Mouse (Mus musculus) B cell, adult 2 months (primary cell): ENCODE measurements around the gene Zdhhc24.
A peak's percentile ranks its signal among the peaks of the same experiment; 100 is the strongest.
"Not testable (repeated sequence)": the region's sequence is repeated elsewhere in the genome, so short reads cannot be mapped to it uniquely, and the experiment has no call there.

Experiments used
- DNase-seq, 2 experiments: peaks; one replicate each; pipeline ENCODE4 v3.0.0; 2022

The Zdhhc24 gene

DNA sequence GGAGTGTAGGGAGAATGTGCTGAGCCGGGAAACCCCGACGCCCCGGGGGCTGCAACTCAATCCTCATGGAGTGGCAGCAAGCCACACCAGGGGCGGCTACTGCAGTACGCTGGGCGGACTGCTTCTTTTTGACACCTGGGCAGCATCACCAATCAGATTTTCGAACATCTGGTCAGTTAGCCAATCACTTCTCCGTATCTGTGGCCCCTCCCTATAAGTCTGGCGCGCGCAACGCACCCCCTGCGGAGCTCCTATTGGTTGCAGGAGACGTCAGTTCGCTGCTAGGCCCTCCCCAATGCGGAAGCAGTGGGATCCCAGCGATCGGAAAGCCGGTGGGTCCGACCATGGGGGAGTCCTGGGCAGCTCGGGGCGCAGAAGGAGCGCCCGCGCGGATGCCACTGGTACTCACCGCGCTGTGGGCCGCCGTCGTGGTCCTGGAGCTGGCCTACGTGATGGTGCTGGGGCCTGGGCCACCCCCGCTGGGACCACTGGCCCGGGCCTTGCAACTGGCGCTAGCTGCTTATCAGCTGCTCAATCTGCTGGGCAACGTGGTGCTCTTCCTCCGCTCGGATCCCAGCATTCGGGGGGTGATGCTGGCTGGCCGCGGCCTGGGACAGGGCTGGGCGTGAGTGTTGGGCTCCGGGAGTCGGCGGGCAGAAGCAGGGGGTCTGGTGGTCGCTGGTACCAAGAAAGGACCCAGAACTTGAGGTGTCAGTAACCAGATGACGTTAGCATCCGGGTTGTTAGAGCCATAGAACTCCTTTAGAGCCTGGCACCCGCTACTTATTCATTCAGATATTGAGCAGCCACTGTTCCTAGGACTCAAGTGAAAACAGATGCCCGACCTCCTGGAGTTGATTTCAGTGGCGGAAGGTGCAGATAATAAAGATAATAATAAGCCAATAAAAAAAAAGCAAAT lies at the start of gene Zdhhc24:
TSS of gene Zdhhc24 (plus strand) at position 264 of the 919 bp plus-strand sequence.
- DNase-seq, result peak; percentile 92 to 93

DNA sequence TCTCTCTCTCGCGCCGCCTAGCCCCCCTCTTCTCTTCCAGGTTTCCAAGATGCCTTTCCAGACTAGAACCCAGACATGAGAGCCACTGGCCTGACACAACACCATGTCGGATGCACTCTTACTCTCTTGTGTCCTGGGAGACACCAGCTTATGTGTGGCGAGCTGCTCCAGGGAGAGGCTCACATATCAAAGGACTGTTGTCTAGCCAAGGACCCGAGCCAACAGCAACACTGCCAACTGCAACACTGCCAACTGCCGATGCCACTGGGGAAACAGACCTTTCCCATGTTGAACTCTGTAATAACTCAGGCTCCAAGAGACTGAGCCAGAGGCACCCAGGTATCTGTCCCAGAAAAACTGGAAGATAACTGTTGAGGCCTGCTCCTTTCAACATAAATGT lies 49.3 kb upstream of the Zdhhc24 start:
- DNase-seq, result no peak

GRCm38 (mm10) chr19:4833977-4834376 lies 44.5 kb upstream of the Zdhhc24 start:
- DNase-seq, result no peak

DNA sequence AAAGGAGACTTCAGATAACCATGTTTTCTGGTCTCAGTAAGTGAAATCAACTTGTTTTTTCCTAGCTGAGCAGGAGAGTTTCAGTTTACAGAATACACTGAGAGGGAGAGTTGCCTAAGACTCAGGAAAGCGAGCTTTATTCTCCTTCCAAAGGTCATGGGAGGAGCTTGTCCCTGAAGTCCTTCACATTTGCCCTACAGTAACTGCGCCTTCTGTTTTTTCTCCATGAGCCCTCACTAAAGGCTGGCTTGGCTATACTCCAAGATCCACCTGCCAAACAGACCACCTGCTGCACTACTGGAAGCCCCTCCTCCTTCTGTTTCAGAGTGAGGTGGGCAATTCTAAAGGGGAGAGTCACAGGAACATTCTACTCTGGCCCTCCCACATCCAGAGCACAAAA lies 42.4 kb upstream of the Zdhhc24 start:
- no peak for DNase-seq

DNA sequence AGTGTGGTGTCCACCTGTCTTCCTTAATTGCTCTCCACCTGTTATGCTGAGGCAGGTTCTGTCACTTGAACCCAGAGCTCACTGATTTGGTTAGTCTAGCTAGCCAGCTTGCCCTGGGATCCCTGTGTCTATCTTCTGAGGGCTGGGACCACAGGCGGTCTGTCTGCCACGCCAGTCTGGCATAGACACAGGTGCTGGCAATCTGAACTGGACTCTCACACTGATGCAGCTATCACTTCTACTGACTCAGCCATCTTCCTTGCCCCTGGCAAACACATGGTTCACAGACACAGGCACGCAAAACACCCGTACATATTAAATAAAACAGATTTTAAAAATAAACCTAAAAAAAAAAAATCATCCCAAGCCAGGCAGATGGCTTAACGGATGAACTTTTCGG lies 41.4 kb upstream of the Zdhhc24 start:
- no peak for DNase-seq

GRCm38 (mm10) chr19:4838526-4839140 lies 39.8 kb upstream of the Zdhhc24 start:
- DNase-seq, result no peak

GRCm38 (mm10) chr19:4839149-4839548 lies 39.3 kb upstream of the Zdhhc24 start, which contains the start of the genes Ccs and Ccdc87:
Gene Ccs, minus strand, starts transcription at chr19:4839332.
Gene Ccdc87, plus strand, starts transcription at chr19:4839366.
- DNase-seq, result peak; percentile 88 to 89

GRCm38 (mm10) chr19:4840848-4841247 lies 37.6 kb upstream of the Zdhhc24 start:
- no peak for DNase-seq

GRCm38 (mm10) chr19:4842611-4843010 lies 35.9 kb upstream of the Zdhhc24 start:
- no peak for DNase-seq

DNA sequence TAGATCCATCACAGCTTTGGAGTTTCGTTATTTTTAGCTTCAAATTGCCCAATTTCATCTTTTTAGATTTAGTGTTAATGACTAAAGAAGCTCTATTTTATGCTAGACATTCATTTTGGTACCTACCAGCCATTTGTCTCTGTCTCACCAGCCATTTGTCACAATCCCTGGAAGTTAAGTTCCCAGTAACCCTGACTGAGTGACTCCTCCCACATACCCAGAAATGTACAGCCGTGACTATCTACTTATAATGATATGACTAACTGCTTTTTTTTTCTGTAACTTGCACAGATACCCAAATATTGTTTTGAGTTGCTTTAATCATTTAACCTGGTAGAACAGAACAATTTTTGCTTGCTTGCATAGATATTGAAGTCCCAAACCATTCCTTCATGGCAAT lies 32.6 kb upstream of the Zdhhc24 start:
- DNase-seq, result no peak

DNA sequence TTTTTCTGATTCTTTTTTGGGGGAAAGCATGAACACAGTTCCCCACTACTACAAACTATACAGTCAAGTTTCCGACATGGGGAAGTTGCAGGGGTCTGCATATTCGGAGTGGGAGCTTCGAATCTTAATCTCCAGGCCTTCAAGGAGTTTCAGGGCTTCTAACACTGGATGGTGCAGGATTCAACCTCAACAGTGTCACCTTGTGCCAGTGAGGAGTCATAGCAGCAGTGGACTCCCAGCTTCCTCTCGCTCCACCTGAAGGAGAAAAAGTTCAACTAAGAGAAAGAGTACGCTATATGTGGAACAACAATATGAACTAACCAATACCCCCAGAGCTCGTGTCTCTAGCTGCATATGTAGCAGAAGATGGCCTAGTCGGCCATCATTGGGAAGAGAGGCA lies 31.0 kb upstream of the Zdhhc24 start:
- peak; percentile 18 to 19 for DNase-seq

GRCm38 (mm10) chr19:4849800-4850199 lies 28.7 kb upstream of the Zdhhc24 start:
- no peak for DNase-seq

- no peak for DNase-seq
These were observed 28.2 kb upstream of the Zdhhc24 start for GRCm38 (mm10) chr19:4850281-4850680.

GRCm38 (mm10) chr19:4854552-4855469 lies 23.7 kb upstream of the Zdhhc24 start, which contains the start of gene Ctsf:
Gene Ctsf, plus strand, starts transcription at chr19:4855130.
- no peak for DNase-seq

GRCm38 (mm10) chr19:4855470-4855820 lies 23.0 kb upstream of the Zdhhc24 start:
- DNase-seq, result no peak

GRCm38 (mm10) chr19:4855951-4856350 lies 22.5 kb upstream of the Zdhhc24 start:
- DNase-seq, result no peak

- no peak for DNase-seq
These were observed 19.4 kb upstream of the Zdhhc24 start for GRCm38 (mm10) chr19:4859081-4859480.

DNA sequence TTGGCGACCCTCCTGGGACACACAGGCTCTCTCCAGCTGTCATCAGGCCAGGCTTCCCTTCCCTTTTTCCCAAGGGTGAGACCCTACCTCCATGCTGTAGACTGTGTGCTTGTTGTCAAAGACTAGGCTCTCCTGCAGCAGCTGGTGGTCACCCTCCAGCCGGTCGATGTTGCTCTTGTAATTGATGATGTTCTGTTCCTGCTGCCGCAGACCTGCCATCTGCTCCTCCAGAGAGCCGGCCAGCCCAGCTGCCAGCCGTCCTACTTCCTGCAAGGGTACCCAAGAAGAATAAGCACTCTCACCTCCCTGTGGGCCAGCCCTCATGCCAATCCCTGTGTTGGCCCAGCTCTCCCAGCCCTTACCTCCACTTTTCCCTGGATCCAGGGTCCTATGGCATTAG lies 15.4 kb upstream of the Zdhhc24 start:
- no peak for DNase-seq

DNA sequence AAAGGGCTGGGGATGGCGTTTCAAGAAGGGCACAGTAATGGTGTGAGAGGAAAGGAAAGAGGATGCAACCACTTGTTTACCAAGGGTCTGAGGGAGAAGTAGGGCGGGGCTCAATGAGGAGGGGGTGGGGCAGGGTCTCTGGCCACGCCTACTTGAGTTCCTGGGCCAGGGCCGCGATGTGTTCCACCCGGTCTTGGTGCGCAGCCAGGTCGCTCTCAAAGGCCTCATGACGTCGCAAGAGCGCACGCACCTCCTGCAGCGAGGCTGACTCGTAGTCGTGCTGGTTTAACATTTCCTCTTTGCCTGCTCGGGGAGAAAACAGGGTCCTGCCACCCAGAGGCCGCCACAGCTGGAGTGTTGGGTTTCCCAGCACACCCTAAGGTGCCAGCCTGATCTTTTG lies 13.3 kb upstream of the Zdhhc24 start:
- DNase-seq, result peak in 1 of 2 experiments; percentile 12

GRCm38 (mm10) chr19:4874613-4875012 lies 3.9 kb upstream of the Zdhhc24 start:
- not testable (repeated sequence) for DNase-seq

DNA sequence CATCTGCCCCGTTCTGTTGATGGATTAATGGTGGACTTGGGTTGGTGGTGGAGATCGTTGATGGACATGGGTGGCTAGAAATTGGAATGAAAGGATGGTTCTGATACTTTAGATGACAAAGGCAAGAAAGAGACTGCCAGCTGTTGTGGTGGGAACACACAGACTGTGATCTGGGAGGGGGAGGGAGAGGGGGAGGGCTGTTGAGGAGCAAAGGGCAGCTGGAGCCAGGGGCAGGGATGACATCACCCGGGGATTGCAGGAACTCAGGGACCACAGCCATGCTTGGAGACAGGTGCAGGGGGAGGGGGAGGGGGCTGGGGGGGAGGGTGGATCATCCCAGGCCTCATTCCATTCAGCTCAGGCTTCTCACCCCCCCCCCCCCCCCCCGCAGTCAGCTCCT lies 2.2 kb upstream of the Zdhhc24 start:
- no peak for DNase-seq

GRCm38 (mm10) chr19:4876755-4877154 lies 1.7 kb upstream of the Zdhhc24 start:
- DNase-seq, result no peak

- DNase-seq, result no peak
These were observed 683 bp upstream of the Zdhhc24 start, which contains the start of gene Actn3 for GRCm38 (mm10) chr19:4877785-4878184. Gene Actn3, minus strand, starts transcription at chr19:4877909.
